Mouse (Mus musculus): Measurements from ENCODE around the gene Dpyd.

Gene Dpyd

DNA sequence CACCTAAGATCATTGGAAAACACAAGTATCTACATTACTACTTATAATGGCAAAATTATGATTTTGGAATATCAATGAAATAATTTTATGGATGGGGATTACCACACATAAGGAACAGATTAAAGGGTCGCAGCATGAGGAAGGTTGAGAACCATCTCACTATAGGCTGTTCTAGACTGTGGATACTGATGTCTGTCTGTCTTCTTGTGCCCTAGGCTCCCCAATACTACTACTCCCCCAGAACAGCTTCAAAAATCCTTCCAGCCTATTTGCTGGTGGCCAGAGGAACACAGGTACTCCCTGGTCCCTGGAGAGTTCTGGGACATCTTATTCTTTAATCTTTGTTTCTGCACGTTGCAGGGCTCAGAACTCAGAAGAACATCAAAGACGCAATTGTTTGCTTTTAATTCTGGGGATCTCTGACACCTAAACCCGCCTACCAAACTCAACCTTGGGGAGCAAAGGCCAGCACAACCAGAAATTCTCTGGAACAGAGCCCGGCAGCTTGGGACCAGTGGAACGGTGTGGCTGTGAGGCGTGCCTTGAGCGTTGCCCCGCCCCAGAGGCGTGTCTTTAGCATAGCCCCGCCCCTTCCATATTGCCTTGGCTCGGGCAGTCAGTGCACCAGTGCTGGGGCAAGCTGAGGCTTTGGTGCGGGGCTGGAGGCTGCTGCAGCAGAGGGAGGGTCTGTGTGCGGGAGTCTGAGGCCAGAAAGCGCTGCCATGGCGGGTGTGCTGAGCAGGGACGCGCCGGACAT is at the start of gene Dpyd:
Gene Dpyd (plus strand): TSS at position 576 of the 757 bp plus-strand sequence.
- DNase-seq (ENCODE audit: low spot score), result peak; percentile 81

- no peak for DNase-seq (ENCODE audit: low spot score)
These were observed 24.3 kb upstream of the Dpyd start for GRCm38 (mm10) chr3:118537676-118538075.

- DNase-seq (ENCODE audit: low spot score), result no peak
These were observed 20.2 kb upstream of the Dpyd start for GRCm38 (mm10) chr3:118541766-118542165.

DNA sequence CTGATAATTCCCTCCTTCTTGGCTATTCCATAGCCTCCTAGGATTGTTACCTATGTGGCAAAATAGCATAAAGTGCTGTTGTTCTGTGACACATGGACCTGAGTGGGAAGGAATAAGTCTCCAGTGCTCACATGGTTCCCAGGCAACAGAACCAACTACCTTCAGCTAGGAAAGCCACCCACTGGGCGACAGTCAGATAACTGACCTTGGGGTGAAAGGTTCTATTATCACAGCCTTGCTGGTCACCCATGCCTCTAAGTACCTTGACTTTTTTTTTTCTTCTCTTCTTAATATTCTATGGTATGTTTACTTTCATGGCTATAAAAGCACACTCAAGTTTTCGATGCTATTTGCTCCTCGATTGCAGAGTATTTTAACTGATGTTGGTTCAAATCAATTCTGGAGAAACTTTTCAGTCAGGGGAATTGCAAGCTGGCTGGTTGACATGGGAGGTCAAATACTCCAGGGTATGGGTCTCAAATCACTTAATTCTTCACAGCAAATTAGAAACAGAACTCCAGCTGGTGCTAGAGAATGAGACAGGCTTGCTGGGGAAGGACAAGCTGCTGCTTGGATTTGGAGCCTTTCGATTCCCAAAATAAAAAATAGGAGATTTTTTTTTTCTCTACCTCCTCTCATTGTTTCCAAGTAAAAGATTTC is 14.2 kb upstream of the Dpyd start:
- no peak for DNase-seq (ENCODE audit: low spot score)

DNA sequence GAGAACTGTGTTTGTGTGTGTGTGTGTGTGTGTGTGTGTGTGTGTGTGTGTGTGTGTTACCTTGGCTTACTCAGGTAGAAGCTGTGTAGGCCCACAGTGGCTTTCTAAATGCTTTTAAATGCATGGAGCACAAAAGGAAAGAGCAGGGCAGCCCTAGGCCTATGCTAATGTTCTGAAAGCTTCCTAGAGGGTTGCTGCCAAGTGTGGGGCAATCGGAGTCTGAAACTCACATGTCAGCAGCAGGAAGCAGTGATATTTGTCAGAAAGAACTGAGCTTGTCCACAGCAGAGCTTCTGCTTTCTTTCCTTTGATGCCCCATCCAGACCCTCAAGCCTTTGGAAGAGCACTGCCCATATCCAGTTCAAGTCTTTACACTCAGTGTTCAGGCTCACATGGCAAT is 4.3 kb upstream of the Dpyd start:
- no peak for DNase-seq (ENCODE audit: low spot score)

- no peak for DNase-seq (ENCODE audit: low spot score)
These were observed 2.0 kb upstream of the Dpyd start for GRCm38 (mm10) chr3:118559936-118560335.

DNA sequence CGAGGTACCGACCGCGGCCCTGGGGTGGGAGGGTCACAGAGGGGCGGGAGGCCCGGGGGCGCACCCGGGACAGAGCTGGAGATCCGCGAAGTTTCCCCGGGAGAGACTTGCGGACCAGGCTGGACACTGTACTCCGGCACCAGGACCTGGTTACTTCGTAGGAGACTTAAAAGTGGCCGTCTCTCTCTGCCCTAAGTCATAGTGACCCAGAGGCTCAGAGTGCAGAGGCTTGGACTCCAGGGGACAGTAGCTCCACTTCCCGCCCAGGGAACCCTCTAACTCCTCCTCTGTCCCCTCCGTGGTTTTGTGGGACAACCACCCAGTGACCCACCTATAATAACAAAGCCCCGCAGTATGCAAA is 362 bp downstream of the Dpyd start:
- DNase-seq (ENCODE audit: low spot score), result no peak

- peak; percentile 54 for DNase-seq (ENCODE audit: low spot score)
These were observed 4.8 kb downstream of the Dpyd start for GRCm38 (mm10) chr3:118566779-118567178.

DNA sequence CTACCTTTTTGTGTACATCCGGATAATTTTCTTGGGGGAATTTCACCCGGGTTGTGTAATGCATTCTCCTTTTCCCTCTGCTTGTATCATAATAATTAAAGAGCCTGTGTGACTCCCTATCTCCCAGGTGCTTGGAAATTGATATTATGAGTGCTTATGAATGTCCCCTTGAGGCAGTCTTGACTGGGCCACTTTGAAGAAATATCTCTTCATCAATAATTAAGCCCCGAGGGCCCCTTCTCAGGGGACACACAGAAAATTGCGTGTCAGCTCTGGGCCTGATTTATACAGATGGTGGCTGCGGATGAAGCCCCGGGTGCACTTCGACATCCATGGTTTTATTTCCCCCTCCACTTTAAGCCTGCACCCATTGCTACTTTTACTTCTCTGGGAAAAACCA is 8.3 kb downstream of the Dpyd start:
- no peak for DNase-seq (ENCODE audit: low spot score)

DNA sequence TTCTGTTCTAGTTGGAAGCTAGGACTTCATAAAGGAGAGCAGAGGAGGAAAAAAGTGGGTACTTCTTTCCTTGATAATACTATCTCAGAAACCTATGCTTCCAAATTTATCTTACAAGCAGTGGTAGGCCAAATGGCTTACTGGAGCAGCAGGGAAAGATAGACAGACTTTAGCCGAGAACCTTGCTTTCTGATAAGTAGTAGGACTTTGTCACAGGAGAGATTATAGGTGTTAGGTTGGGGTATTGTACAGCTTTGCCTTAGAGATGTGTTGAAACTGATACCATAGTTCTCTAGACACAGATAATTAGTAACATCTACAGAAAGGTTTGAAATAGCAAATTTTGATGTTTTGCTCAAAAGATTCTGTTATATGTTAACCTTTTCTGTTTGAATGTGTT is 28.6 kb downstream of the Dpyd start:
- DNase-seq (ENCODE audit: low spot score), result no peak

DNA sequence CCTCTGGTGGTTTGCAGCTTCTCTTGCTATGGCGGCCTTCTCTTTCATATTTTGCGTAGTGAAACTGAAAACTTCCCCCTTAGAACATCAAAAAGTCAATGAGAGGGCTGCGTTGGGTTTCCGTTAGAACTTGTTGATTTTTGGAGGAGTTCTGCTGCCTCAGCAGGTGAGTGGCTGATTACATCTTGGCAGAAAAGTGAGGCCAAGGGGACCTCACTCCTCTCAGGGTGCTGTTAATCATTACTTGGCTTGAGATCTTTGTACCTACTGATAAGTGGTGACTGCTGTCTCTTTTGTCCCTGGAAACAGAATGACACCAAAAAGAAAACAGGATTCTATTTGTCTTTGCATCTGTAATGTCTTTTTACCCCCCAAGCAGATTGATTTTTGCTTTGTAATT is 32.9 kb downstream of the Dpyd start:
- DNase-seq (ENCODE audit: low spot score), result peak; percentile 68

DNA sequence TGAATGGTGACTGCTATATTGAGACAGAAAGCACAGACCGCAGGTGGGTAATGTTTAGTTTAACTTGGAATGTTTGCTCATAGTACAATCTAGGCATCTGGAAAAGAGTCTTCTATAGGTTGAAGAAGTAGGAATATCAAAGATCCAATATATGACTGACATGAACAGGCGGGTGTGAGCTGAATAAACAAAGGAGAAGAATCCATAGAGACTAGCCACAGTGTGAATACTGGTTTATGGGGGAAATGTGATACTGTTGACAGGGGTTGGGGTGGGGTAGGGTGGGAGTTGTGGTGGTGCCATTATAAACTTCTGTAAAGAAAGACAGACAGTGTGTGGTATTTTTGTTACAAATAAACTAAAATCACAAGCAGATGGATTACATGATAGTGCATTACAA is 33.8 kb downstream of the Dpyd start:
- DNase-seq (ENCODE audit: low spot score), result no peak

- peak; percentile 15 for DNase-seq (ENCODE audit: low spot score)
These were observed 40.0 kb downstream of the Dpyd start for GRCm38 (mm10) chr3:118601689-118602640.

DNA sequence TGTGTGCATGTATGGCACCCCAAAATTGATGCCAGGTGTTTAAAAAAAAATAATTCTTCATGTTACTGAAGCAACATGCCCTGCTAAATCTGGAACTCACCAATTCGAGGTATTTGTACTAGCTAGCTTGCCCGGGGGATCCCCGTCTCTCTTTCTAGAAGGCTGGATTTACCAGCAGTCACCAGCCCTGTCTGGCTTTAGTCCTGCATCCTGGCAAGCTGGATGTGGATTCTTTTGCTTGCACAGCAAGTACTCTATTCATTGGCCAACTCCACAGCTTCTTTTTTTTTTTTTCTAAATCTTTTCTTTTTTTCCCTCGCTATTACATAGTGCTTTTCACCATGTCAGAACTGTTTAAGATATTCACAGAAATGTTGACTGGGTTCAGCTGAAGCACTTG is 46.8 kb downstream of the Dpyd start:
- DNase-seq (ENCODE audit: low spot score), result no peak

GRCm38 (mm10) chr3:118626455-118627375 is 64.8 kb downstream of the Dpyd start:
- no peak for DNase-seq (ENCODE audit: low spot score)

GRCm38 (mm10) chr3:118629737-118630136 is 67.8 kb downstream of the Dpyd start:
- DNase-seq (ENCODE audit: low spot score), result no peak

- no peak for DNase-seq (ENCODE audit: low spot score)
These were observed 84.2 kb downstream of the Dpyd start for GRCm38 (mm10) chr3:118646024-118646570.

GRCm38 (mm10) chr3:118663987-118664692 is 102.2 kb downstream of the Dpyd start:
- no peak for DNase-seq (ENCODE audit: low spot score)

- DNase-seq (ENCODE audit: low spot score), result no peak
These were observed 112.3 kb downstream of the Dpyd start for GRCm38 (mm10) chr3:118674121-118674745.

DNA sequence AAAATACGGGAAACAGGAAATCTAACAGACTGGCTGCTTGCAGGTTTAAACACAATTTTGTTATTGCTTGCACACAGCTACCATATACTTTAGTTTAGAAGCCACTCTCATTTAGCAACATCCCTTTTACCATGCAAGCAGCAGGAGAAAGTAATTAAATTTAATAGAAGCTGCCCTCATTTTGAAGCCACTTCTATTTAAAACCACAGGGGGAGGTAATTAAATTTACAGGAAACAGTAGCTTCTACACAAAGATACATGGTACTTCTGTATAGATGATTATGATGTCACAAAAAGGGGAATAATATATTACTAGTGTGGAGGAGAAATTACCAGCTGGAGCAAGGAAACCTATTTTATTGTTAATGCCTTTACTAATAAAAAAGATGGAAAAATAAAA is 113.5 kb downstream of the Dpyd start:
- DNase-seq (ENCODE audit: low spot score), result no peak
